Mouse (Mus musculus): ENCODE measurements around the gene Dhx40. TPM values are rescaled to one million over a fixed set of nuclear protein-coding genes. Genes with fewer than 3 reads are reported as not detected.
A peak's percentile ranks its signal among the peaks of the same experiment; 100 is the strongest.

Gene Dhx40
- total and polyA plus RNA-seq, 2 experiments, result 3.4 to 28.9 TPM

DNA sequence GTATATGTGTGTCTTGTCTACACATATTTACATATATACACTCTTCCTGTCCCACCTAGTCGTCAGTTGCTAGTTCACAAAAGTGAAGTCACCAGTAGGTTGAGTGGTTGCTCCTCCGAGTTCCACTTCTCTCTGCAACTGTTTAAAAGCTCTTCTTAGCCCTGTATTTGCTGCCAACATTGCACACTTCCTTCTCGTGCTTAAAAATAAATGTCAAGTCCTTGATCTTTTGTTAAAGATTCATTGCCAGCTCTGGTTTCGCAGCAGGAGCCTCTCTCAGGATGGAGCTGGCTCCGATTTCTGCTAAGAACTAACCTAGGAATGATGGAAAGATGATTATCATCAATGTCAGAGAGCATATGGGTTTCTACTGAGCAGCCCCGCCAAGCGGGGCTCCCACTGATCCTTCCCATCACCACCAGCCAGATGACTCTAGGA, 43.7 kb upstream of the Dhx40 start:
- H3K36me3 ChIP-seq (ENCODE audit: control insufficient read depth, insufficient read depth, low read length), result no peaks in the 10 kb centered on the region
- H3K9ac ChIP-seq (ENCODE audit: low read depth, low read length), result no peak overlapping the region
- H3K79me2 ChIP-seq (ENCODE audit: control insufficient read depth, insufficient read depth, low read length), result no peaks in the 10 kb centered on the region
- no peak overlapping the region for H3K27ac ChIP-seq (replicated peaks; ENCODE audit: insufficient read depth, low read depth, low read length)
- TF ChIP-seq POLR2A (IDR thresholded peaks at IDR 0.05; ENCODE audit: extremely low read depth, insufficient read depth, low read length), result no peak
- no peak for TF ChIP-seq CTCF (IDR thresholded peaks at IDR 0.05; ENCODE audit: low read depth, low read length)
- H3K4me3 ChIP-seq (ENCODE audit: insufficient read depth, low read depth, low read length), result no peak overlapping the region
- no peak for DNase-seq (ENCODE audit: extremely low read depth, low read depth, low spot score)
- whole genome bisulfite sequencing, result 84% methylated on average over 7 of the region's 7 CpGs
- H3K4me1 ChIP-seq (ENCODE audit: control insufficient read depth, insufficient read depth, low read length), result no peaks in the 10 kb centered on the region
- H3K27me3 ChIP-seq (ENCODE audit: control insufficient read depth, insufficient read depth, low read length), result no peaks in the 10 kb centered on the region

- no peaks in the 10 kb centered on the region for H3K79me2 ChIP-seq (ENCODE audit: control insufficient read depth, insufficient read depth, low read length)
- 21% methylated on average over 5 of the region's 5 CpGs for WGBS
- H3K36me3 ChIP-seq (ENCODE audit: control insufficient read depth, insufficient read depth, low read length), result no peaks in the 10 kb centered on the region
- H3K9ac ChIP-seq (ENCODE audit: low read depth, low read length), result no peak overlapping the region
- TF ChIP-seq POLR2A (IDR thresholded peaks at IDR 0.05; ENCODE audit: extremely low read depth, insufficient read depth, low read length), result no peak
- no peak for TF ChIP-seq CTCF (IDR thresholded peaks at IDR 0.05; ENCODE audit: low read depth, low read length)
- H3K4me3 ChIP-seq (ENCODE audit: insufficient read depth, low read depth, low read length), result no peak overlapping the region
- H3K27me3 ChIP-seq (ENCODE audit: control insufficient read depth, insufficient read depth, low read length), result no peaks in the 10 kb centered on the region
- DNase-seq (ENCODE audit: extremely low read depth, low read depth, low spot score), result peak; percentile 56
- peaks cover 11% of the 10 kb centered on the region for H3K4me1 ChIP-seq (ENCODE audit: control insufficient read depth, insufficient read depth, low read length)
- H3K27ac ChIP-seq (replicated peaks; ENCODE audit: insufficient read depth, low read depth, low read length), result no peak overlapping the region
Measured at GRCm38 (mm10) chr11:86843831-86844230, 36.3 kb upstream of the Dhx40 start.

DNA sequence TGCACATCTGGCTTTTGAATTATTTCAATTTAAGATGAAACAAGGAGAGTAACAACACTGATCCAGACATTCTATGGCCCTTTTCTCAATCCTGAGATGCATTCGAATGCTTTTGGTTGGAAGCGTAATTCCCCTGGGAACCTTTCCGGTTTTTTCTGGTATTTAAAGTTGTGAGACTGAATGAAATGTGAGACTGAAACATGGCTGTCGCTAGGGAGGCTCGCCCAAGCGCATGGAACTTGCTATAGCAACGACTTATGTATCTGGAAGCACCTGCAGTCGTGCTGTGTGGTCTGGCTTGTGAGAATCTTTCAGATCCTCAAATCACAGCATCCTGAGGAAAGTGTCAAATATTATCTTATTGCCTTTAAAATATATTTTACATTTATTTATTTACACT, 33.7 kb upstream of the Dhx40 start:
- H3K27ac ChIP-seq (replicated peaks; ENCODE audit: insufficient read depth, low read depth, low read length), result no peak overlapping the region
- WGBS, result 94% methylated on average over 8 of the region's 8 CpGs
- DNase-seq (ENCODE audit: extremely low read depth, low read depth, low spot score), result no peak

GRCm38 (mm10) chr11:86840511-86841154, 33.1 kb upstream of the Dhx40 start:
- Histone ChIP-seq H3K4me1 (ENCODE audit: control insufficient read depth, insufficient read depth, low read length) (peaks cover 11% of the 10 kb centered on the region), H3K79me2 (ENCODE audit: control insufficient read depth, insufficient read depth, low read length) (no peaks in the 10 kb centered on the region), H3K27ac (replicated peaks; ENCODE audit: insufficient read depth, low read depth, low read length) (no peak overlapping the region; the same call in 1 of the 2 replicates), H3K36me3 (ENCODE audit: control insufficient read depth, insufficient read depth, low read length) (no peaks in the 10 kb centered on the region), H3K4me3 (ENCODE audit: insufficient read depth, low read depth, low read length) (no peak overlapping the region), H3K27me3 (ENCODE audit: control insufficient read depth, insufficient read depth, low read length) (no peaks in the 10 kb centered on the region), H3K9ac (ENCODE audit: low read depth, low read length) (no peak overlapping the region)
- peak; percentile 53 for DNase-seq (ENCODE audit: extremely low read depth, low read depth, low spot score)
- TF ChIP-seq CTCF (IDR thresholded peaks at IDR 0.05; ENCODE audit: low read depth, low read length) (no peak), POLR2A (IDR thresholded peaks at IDR 0.05; ENCODE audit: extremely low read depth, insufficient read depth, low read length) (no peak)
- WGBS, result 3% methylated on average over 3 of the region's 3 CpGs

More for the DNA sequence above, 33.7 kb upstream of the Dhx40 start:
- Histone ChIP-seq H3K36me3 (ENCODE audit: control insufficient read depth, insufficient read depth, low read length) (no peaks in the 10 kb centered on the region), H3K4me3 (ENCODE audit: insufficient read depth, low read depth, low read length) (no peak overlapping the region), H3K79me2 (ENCODE audit: control insufficient read depth, insufficient read depth, low read length) (no peaks in the 10 kb centered on the region), H3K27me3 (ENCODE audit: control insufficient read depth, insufficient read depth, low read length) (no peaks in the 10 kb centered on the region), H3K9ac (ENCODE audit: low read depth, low read length) (no peak overlapping the region), H3K4me1 (ENCODE audit: control insufficient read depth, insufficient read depth, low read length) (peaks cover 11% of the 10 kb centered on the region)
- no peak for TF ChIP-seq CTCF (IDR thresholded peaks at IDR 0.05; ENCODE audit: low read depth, low read length)
- no peak for TF ChIP-seq POLR2A (IDR thresholded peaks at IDR 0.05; ENCODE audit: extremely low read depth, insufficient read depth, low read length)

- Histone ChIP-seq H3K79me2 (ENCODE audit: control insufficient read depth, insufficient read depth, low read length) (no peaks in the 10 kb centered on the region), H3K27ac (replicated peaks; ENCODE audit: insufficient read depth, low read depth, low read length) (no peak overlapping the region), H3K9ac (ENCODE audit: low read depth, low read length) (no peak overlapping the region), H3K4me1 (ENCODE audit: control insufficient read depth, insufficient read depth, low read length) (peaks cover 11% of the 10 kb centered on the region), H3K4me3 (ENCODE audit: insufficient read depth, low read depth, low read length) (no peak overlapping the region), H3K36me3 (ENCODE audit: control insufficient read depth, insufficient read depth, low read length) (no peaks in the 10 kb centered on the region), H3K27me3 (ENCODE audit: control insufficient read depth, insufficient read depth, low read length) (no peaks in the 10 kb centered on the region)
- no peak for TF ChIP-seq POLR2A (IDR thresholded peaks at IDR 0.05; ENCODE audit: extremely low read depth, insufficient read depth, low read length)
- no peak for TF ChIP-seq CTCF (IDR thresholded peaks at IDR 0.05; ENCODE audit: low read depth, low read length)
- DNase-seq (ENCODE audit: extremely low read depth, low read depth, low spot score), result no peak
- WGBS, result 46% methylated on average over 7 of the region's 7 CpGs
Measured at GRCm38 (mm10) chr11:86839716-86840447, 32.3 kb upstream of the Dhx40 start.

GRCm38 (mm10) chr11:86838792-86839191, 31.2 kb upstream of the Dhx40 start:
- TF ChIP-seq POLR2A (IDR thresholded peaks at IDR 0.05; ENCODE audit: extremely low read depth, insufficient read depth, low read length) (no peak), CTCF (IDR thresholded peaks at IDR 0.05; ENCODE audit: low read depth, low read length) (no peak)
- Histone ChIP-seq H3K27ac (replicated peaks; ENCODE audit: insufficient read depth, low read depth, low read length) (no peak overlapping the region), H3K79me2 (ENCODE audit: control insufficient read depth, insufficient read depth, low read length) (no peaks in the 10 kb centered on the region), H3K9ac (ENCODE audit: low read depth, low read length) (no peak overlapping the region), H3K27me3 (ENCODE audit: control insufficient read depth, insufficient read depth, low read length) (no peaks in the 10 kb centered on the region), H3K36me3 (ENCODE audit: control insufficient read depth, insufficient read depth, low read length) (no peaks in the 10 kb centered on the region), H3K4me1 (ENCODE audit: control insufficient read depth, insufficient read depth, low read length) (peaks cover 11% of the 10 kb centered on the region), H3K4me3 (ENCODE audit: insufficient read depth, low read depth, low read length) (no peak overlapping the region)
- DNase-seq (ENCODE audit: extremely low read depth, low read depth, low spot score), result no peak
- 79% methylated on average over 1 of the region's 1 CpGs for whole genome bisulfite sequencing
